ENCODE assay signal across 9 mouse cellular contexts in genomic region chr2:157596876-157597566, GRCm38 (mm10). TPM values are rescaled to one million over a fixed set of nuclear protein-coding genes. Genes with fewer than 3 reads are reported as not detected.
DNase-seq lines count a peak whose midpoint lies in the region; ATAC-seq lines count a peak whose summit lies in the region.
"Had no signal": no experiment of that assay in that cellular context is flagged by ENCODE, and none has a peak within 500 bp of the region (broad histone marks: within the 10 kb centered on the region; RNA-seq: fewer than 3 reads in every experiment).

No protein-coding gene starts in this region.

- H3K9me3 ChIP-seq in heart, embryonic 15.5 days (replicated peaks): no peaks in the 10 kb centered on the region
- H3K9me3 ChIP-seq in liver, embryonic 13.5 days (replicated peaks): no peaks in the 10 kb centered on the region
- H3K9me3 ChIP-seq: hindbrain, embryonic 12.5 days had no signal

- no peak for DNase-seq in heart, postnatal 36 days
- DNase-seq in A20 (ENCODE audit: low read depth, low spot score) (peak; percentile 85), R1 (ENCODE audit: low read depth, low spot score) (peak; percentile 97)
- DNase-seq in liver, embryonic 13.5 days: no peak
- no peak for DNase-seq in cerebellum, adult 9-11 months
- DNase-seq in right cerebral cortex, adult 18-20 months: no peak
- no peak for DNase-seq in adrenal gland, postnatal 10 days

- 55% methylated on average over 22 of the region's 22 CpGs for WGBS in heart, embryonic 15.5 days
- whole genome bisulfite sequencing in liver, embryonic 13.5 days (ENCODE audit: insufficient replicate concordance): 42% methylated on average over 22 of the region's 22 CpGs

- intact Hi-C loops in heart, postnatal 36 days (cut with DNase I): no loop called here

- H3K4me2 ChIP-seq in heart, embryonic 15.5 days: peak overlapping the region; percentile 37
- H3K4me2 ChIP-seq in liver, embryonic 13.5 days: peak overlapping the region; percentile 56
- H3K4me2 ChIP-seq: hindbrain, embryonic 12.5 days had no signal

- H3K9ac ChIP-seq in heart, embryonic 15.5 days: no peak overlapping the region
- peak overlapping the region; percentile 37; the same call in 1 of the 2 replicates for H3K9ac ChIP-seq in liver, embryonic 13.5 days
- H3K9ac ChIP-seq: hindbrain, embryonic 12.5 days had no signal

- H3K4me3 ChIP-seq in heart, embryonic 15.5 days: peak overlapping the region; percentile 15
- H3K4me3 ChIP-seq in liver, embryonic 13.5 days (replicated peaks): peak overlapping the region; percentile 45
- H3K4me3 ChIP-seq: hindbrain, embryonic 12.5 days had no signal

- peaks cover 12% of the 10 kb centered on the region for H3K4me1 ChIP-seq in heart, embryonic 15.5 days (replicated peaks)
- H3K4me1 ChIP-seq in liver, embryonic 13.5 days (replicated peaks): no peaks in the 10 kb centered on the region
- H3K4me1 ChIP-seq: hindbrain, embryonic 12.5 days had no signal

- H3K27ac ChIP-seq in heart, embryonic 15.5 days: no peak overlapping the region
- no peak overlapping the region for H3K27ac ChIP-seq in liver, embryonic 13.5 days
- H3K27ac ChIP-seq: hindbrain, embryonic 12.5 days had no signal

- H3K27me3 ChIP-seq in heart, embryonic 15.5 days: no peaks in the 10 kb centered on the region
- no peaks in the 10 kb centered on the region for H3K27me3 ChIP-seq in liver, embryonic 13.5 days

- ATAC-seq in heart, embryonic 15.5 days (replicated peaks; ENCODE audit: insufficient number of reproducible peaks, insufficient read depth, low FRiP score, low read depth): no peak
- ATAC-seq in liver, embryonic 13.5 days (ENCODE audit: low read depth): 0 out of 2 replicates have a peak, but pooled peaks have one; percentile 43

- no peaks in the 10 kb centered on the region for H3K36me3 ChIP-seq in heart, embryonic 15.5 days
- no peaks in the 10 kb centered on the region for H3K36me3 ChIP-seq in liver, embryonic 13.5 days
- H3K36me3 ChIP-seq: hindbrain, embryonic 12.5 days had no signal

RNA-seq across cellular contexts. Expression of gene Blcap, which starts 25.9 kb away (rescaled TPM):
- 32.5 and 35.7 TPM in 2 replicates for polyA plus RNA-seq in heart, embryonic 15.5 days (2015; fragmentation: Nextera tagmentation; extraction: Ambion mirVana)
- total RNA-seq in heart, postnatal 36 days (2021): 10 to 100 TPM; 46.0 to 53.7 TPM
- polyA plus RNA-seq in liver, embryonic 13.5 days (2015; fragmentation: Nextera tagmentation; extraction: Ambion mirVana): 9.5 and 10.1 TPM in 2 replicates
- 10 to 100 TPM; 79.7 to 99.3 TPM for total RNA-seq in adrenal gland, postnatal 10 days (2021)

RNA-seq across cellular contexts. Expression of gene Nnat, which starts 37.1 kb away (rescaled TPM):
- polyA plus RNA-seq in heart, embryonic 15.5 days (2015; fragmentation: Nextera tagmentation; extraction: Ambion mirVana): 54.1 and 117 TPM in 2 replicates
- under 1 TPM; 0.51 to 0.89 TPM for total RNA-seq in heart, postnatal 36 days (2021)
- 34.5 and 35.9 TPM in 2 replicates for polyA plus RNA-seq in liver, embryonic 13.5 days (2015; fragmentation: Nextera tagmentation; extraction: Ambion mirVana)
- total RNA-seq in adrenal gland, postnatal 10 days (2021): 100 to 1,000 TPM; 184 to 187 TPM

Comparison
In these comparisons a context has a peak if more than half of its experiments do, and no peak if none do; other contexts are left out.
1. DNase-seq: peak in A20 (single experiment) and R1 (single experiment); none in heart, postnatal 36 days (0 of 2), liver, embryonic 13.5 days (single experiment), cerebellum, adult 9-11 months (single experiment), right cerebral cortex, adult 18-20 months (single experiment) and adrenal gland, postnatal 10 days (single experiment).
2. RNA of gene Nnat, which starts 37.1 kb away (total RNA-seq): 184 to 187 TPM in adrenal gland, postnatal 10 days; 0.51 to 0.89 TPM in heart, postnatal 36 days; every median in the first group is over 10 times any median in the second.